Mouse (Mus musculus): ENCODE results near the gene Otx2.

DNA sequence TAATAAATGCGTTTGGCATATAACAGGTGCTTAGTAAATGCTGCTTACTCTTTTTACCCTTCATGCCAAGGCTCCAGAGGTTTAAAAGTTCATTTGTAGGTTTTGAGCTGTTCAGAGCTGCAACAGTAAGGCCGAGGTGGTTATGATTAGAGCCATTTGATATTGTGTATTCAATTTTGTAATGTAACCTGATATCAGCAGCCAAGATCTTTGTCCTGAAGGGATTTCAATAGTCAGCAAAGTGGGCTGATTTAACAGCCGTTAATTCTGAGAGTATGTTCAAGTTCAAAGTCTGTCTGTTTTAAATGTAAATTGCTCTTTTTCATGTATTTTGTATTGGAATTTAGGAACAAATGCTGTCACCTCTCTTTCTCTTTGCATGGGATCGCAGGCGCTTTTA, 33.8 kb upstream of the Otx2 start:
- no peak for TF ChIP-seq CTCF (IDR thresholded peaks at IDR 0.05; ENCODE audit: extremely low read depth, insufficient read length, insufficient replicate concordance, low read depth, low read length)
- no peak for TF ChIP-seq POLR2A (IDR thresholded peaks at IDR 0.05; ENCODE audit: low read depth, low read length)

Data from small intestine, adult 2 months (tissue).